Mouse (Mus musculus): ENCODE measurements at regions not wholly inside any gene's neighbourhood (a gene's known extent, or its start where the extent isn't known, plus 50 kb on each side); places are given as distances from the start of the nearest gene placed in this dataset.

GRCm38 (mm10) chr6:101083676-101084075, 250.3 kb downstream of the Ppp4r2 start:
- no peak for TF ChIP-seq CTCF (IDR thresholded peaks at IDR 0.05; ENCODE audit: insufficient read depth, low read length)
- TF ChIP-seq POLR2A (IDR thresholded peaks at IDR 0.05; ENCODE audit: borderline replicate concordance, extremely low read depth, low read depth, low read length), result no peak

Measured in lung, adult 2 months (tissue).